Mouse (Mus musculus) midbrain, embryonic 10.5 days (tissue): ENCODE measurements around the gene A630089N07Rik. TPM values are rescaled to one million over a fixed set of nuclear protein-coding genes. Genes with fewer than 3 reads are reported as not detected.
"Not testable (repeated sequence)": the region's sequence is repeated elsewhere in the genome, so short reads cannot be mapped to it uniquely, and the experiment has no call there.

Source experiments
- DNase-seq: peaks from one replicate; pipeline ENCODE4 v3.0.0-alpha.2; 2017; ENCODE audit warnings: low spot score
- H3K27ac ChIP-seq: fragments of 300-500 bp; sonication (generic); replicated peaks from 2 replicates; pipeline ENCODE4 v1.5.1; 2016; ENCODE audit warnings: mild to moderate bottlenecking
- H3K27me3 ChIP-seq: fragments of 300-500 bp; sonication (generic); 2 replicates; pipeline ENCODE4 v1.6.1; 2016; ENCODE audit warnings: low read depth, mild to moderate bottlenecking; ENCODE audit not compliant: poor library complexity, severe bottlenecking
- H3K36me3 ChIP-seq: fragments of 300-500 bp; sonication (generic); 2 replicates; pipeline ENCODE4 v1.6.1; 2016; ENCODE audit warnings: mild to moderate bottlenecking, moderate library complexity
- H3K4me1 ChIP-seq: fragments of 300-500 bp; sonication (generic); 2 replicates; pipeline ENCODE4 v1.6.1; 2016
- H3K4me3 ChIP-seq: fragments of 300-500 bp; sonication (generic); 2 replicates; pipeline ENCODE4 v1.5.1; 2016; ENCODE audit warnings: mild to moderate bottlenecking, moderate library complexity
- H3K9me3 ChIP-seq: fragments of 300-500 bp; sonication (generic); replicated peaks from 2 replicates; pipeline ENCODE4 v1.6.1; 2016; ENCODE audit warnings: mild to moderate bottlenecking
- WGBS: fragments of 180-500 bp; shearing (Covaris S2); methylation state at CpG from one replicate; pipeline ENCODE4 v1.1.7; 2016; 5-methylcytosine and 5-hydroxymethylcytosine counted together
- polyA plus RNA-seq: library from polyadenylated mRNA; unstranded; fragments of >200 nt; fragmentation: Nextera tagmentation; extraction: Ambion mirVana; gene quantifications from 2 replicates; pipeline ENCODE4 v1.2.1, GENCODE M21; 2016

Gene A630089N07Rik
- 30.3 and 34.1 TPM in 2 replicates for polyA plus RNA-seq

GRCm38 (mm10) chr16:98081889-98082818, at the start of gene A630089N07Rik:
Gene A630089N07Rik (minus strand): TSS chr16:98082450.
- H3K27me3 ChIP-seq, result not testable (repeated sequence)
- peak; percentile 89 for DNase-seq
- H3K36me3 ChIP-seq, result peaks cover 35% of the 10 kb centered on the region
- H3K9me3 ChIP-seq, result peaks cover 27% of the 10 kb centered on the region
- WGBS, result under 1% methylated on average over 25 of the region's 25 CpGs
- peak within 1 kb of the TSS; percentile 92 for H3K27ac ChIP-seq
- H3K4me3 ChIP-seq, result peak within 1 kb of the TSS; percentile 77
- H3K4me1 ChIP-seq, result peaks cover 15% of the 10 kb centered on the region

- DNase-seq, result no peak
- Histone ChIP-seq H3K4me3 (no peak overlapping the region), H3K27ac (no peak overlapping the region), H3K9me3 (peaks cover 32% of the 10 kb centered on the region), H3K27me3 (no peaks in the 10 kb centered on the region), H3K36me3 (no peaks in the 10 kb centered on the region), H3K4me1 (no peaks in the 10 kb centered on the region)
- 96% methylated on average over 11 of the region's 11 CpGs for WGBS
Observed at GRCm38 (mm10) chr16:98107109-98107508, 24.9 kb upstream of the A630089N07Rik start.

- H3K9me3 ChIP-seq, result peaks cover 33% of the 10 kb centered on the region
- 2% methylated on average over 9 of the region's 9 CpGs for WGBS
- not testable (repeated sequence) for H3K27me3 ChIP-seq, DNase-seq
- H3K4me3 ChIP-seq, result peak overlapping the region; percentile 77
- H3K36me3 ChIP-seq, result peaks cover 40% of the 10 kb centered on the region
- H3K4me1 ChIP-seq, result peaks cover 15% of the 10 kb centered on the region
- peak overlapping the region; percentile 92 for H3K27ac ChIP-seq
Observed at GRCm38 (mm10) chr16:98081550-98081888, 731 bp downstream of the A630089N07Rik start.

- Histone ChIP-seq H3K36me3 (peaks cover 44% of the 10 kb centered on the region), H3K9me3 (peaks cover 36% of the 10 kb centered on the region), H3K27ac (peak overlapping the region; percentile 92), H3K4me1 (peaks cover 15% of the 10 kb centered on the region), H3K4me3 (peak overlapping the region; percentile 77)
- DNase-seq, H3K27me3 ChIP-seq: not testable (repeated sequence)
- WGBS, result 92% methylated on average over 1 of the region's 1 CpGs
Observed at GRCm38 (mm10) chr16:98081140-98081539, 1.1 kb downstream of the A630089N07Rik start.

GRCm38 (mm10) chr16:98079382-98079781, 2.9 kb downstream of the A630089N07Rik start:
- Histone ChIP-seq H3K4me1 (peaks cover 15% of the 10 kb centered on the region), H3K9me3 (peaks cover 50% of the 10 kb centered on the region), H3K36me3 (peaks cover 60% of the 10 kb centered on the region)
- 96% methylated on average over 3 of the region's 3 CpGs for WGBS
- not testable (repeated sequence) for H3K27ac ChIP-seq, H3K27me3 ChIP-seq, H3K4me3 ChIP-seq, DNase-seq

GRCm38 (mm10) chr16:98041676-98042075, 40.6 kb downstream of the A630089N07Rik start:
- Histone ChIP-seq H3K4me1 (no peaks in the 10 kb centered on the region), H3K4me3 (no peak overlapping the region), H3K27ac (no peak overlapping the region), H3K36me3 (peaks cover 60% of the 10 kb centered on the region), H3K27me3 (no peaks in the 10 kb centered on the region), H3K9me3 (peaks cover 35% of the 10 kb centered on the region)
- no peak for DNase-seq
- 80% methylated on average over 2 of the region's 2 CpGs for WGBS

- WGBS, result 100% methylated on average over 2 of the region's 2 CpGs
- H3K4me3 ChIP-seq, H3K4me1 ChIP-seq, H3K27me3 ChIP-seq, DNase-seq, H3K27ac ChIP-seq: not testable (repeated sequence)
- Histone ChIP-seq H3K9me3 (peaks cover 30% of the 10 kb centered on the region), H3K36me3 (peaks cover 27% of the 10 kb centered on the region)
Observed at GRCm38 (mm10) chr16:98034971-98035370, 47.3 kb downstream of the A630089N07Rik start.

- DNase-seq, H3K4me3 ChIP-seq, H3K27ac ChIP-seq, H3K27me3 ChIP-seq, H3K4me1 ChIP-seq: not testable (repeated sequence)
- 81% methylated on average over 8 of the region's 8 CpGs for WGBS
- peaks cover 28% of the 10 kb centered on the region for H3K9me3 ChIP-seq
- peaks cover 24% of the 10 kb centered on the region for H3K36me3 ChIP-seq
Observed at GRCm38 (mm10) chr16:98026186-98026585, 56.1 kb downstream of the A630089N07Rik start.

- Histone ChIP-seq H3K4me1 (no peaks in the 10 kb centered on the region), H3K27me3 (no peaks in the 10 kb centered on the region), H3K9me3 (peaks cover 42% of the 10 kb centered on the region), H3K4me3 (no peak overlapping the region), H3K27ac (no peak overlapping the region), H3K36me3 (peaks cover 48% of the 10 kb centered on the region)
- no peak for DNase-seq
- 91% methylated on average over 2 of the region's 2 CpGs for WGBS
Observed at GRCm38 (mm10) chr16:98022657-98023345, 59.4 kb downstream of the A630089N07Rik start.

GRCm38 (mm10) chr16:98022081-98022480, 60.2 kb downstream of the A630089N07Rik start:
- Histone ChIP-seq H3K4me3 (no peak overlapping the region), H3K9me3 (peaks cover 49% of the 10 kb centered on the region), H3K27ac (no peak overlapping the region), H3K27me3 (no peaks in the 10 kb centered on the region), H3K4me1 (no peaks in the 10 kb centered on the region), H3K36me3 (peaks cover 55% of the 10 kb centered on the region)
- 95% methylated on average over 3 of the region's 3 CpGs for WGBS
- no peak for DNase-seq

GRCm38 (mm10) chr16:97997383-97997731, 84.9 kb downstream of the A630089N07Rik start:
- peak overlapping the region; percentile 66 for H3K4me3 ChIP-seq
- peaks cover 26% of the 10 kb centered on the region for H3K36me3 ChIP-seq
- not testable (repeated sequence) for H3K27me3 ChIP-seq, DNase-seq
- H3K27ac ChIP-seq, result peak overlapping the region; percentile 82
- peaks cover 16% of the 10 kb centered on the region for H3K4me1 ChIP-seq
- under 1% methylated on average over 8 of the region's 8 CpGs for WGBS
- peaks cover 33% of the 10 kb centered on the region for H3K9me3 ChIP-seq

GRCm38 (mm10) chr16:97996616-97997382, 85.5 kb downstream of the A630089N07Rik start, which contains the start of gene B230307C23Rik:
Gene B230307C23Rik (plus strand): TSS chr16:97997315.
- WGBS, result 3% methylated on average over 22 of the region's 22 CpGs
- Histone ChIP-seq H3K27me3 (no peaks in the 10 kb centered on the region), H3K9me3 (peaks cover 27% of the 10 kb centered on the region), H3K36me3 (peaks cover 21% of the 10 kb centered on the region), H3K27ac (peak within 1 kb of the TSS; percentile 82), H3K4me3 (peak within 1 kb of the TSS; percentile 66), H3K4me1 (peaks cover 16% of the 10 kb centered on the region)
- DNase-seq, result peak; percentile 87
